Mouse (Mus musculus): ENCODE results near the gene Gadd45gip1. TPM values are rescaled to one million over a fixed set of nuclear protein-coding genes. Genes with fewer than 3 reads are reported as not detected.
"Not testable (repeated sequence)": the region's sequence is repeated elsewhere in the genome, so short reads cannot be mapped to it uniquely, and the experiment has no call there.

Gadd45gip1 gene
- total RNA-seq, 2 experiments from 2014 or later: 63.3 to 70.5 TPM

DNA sequence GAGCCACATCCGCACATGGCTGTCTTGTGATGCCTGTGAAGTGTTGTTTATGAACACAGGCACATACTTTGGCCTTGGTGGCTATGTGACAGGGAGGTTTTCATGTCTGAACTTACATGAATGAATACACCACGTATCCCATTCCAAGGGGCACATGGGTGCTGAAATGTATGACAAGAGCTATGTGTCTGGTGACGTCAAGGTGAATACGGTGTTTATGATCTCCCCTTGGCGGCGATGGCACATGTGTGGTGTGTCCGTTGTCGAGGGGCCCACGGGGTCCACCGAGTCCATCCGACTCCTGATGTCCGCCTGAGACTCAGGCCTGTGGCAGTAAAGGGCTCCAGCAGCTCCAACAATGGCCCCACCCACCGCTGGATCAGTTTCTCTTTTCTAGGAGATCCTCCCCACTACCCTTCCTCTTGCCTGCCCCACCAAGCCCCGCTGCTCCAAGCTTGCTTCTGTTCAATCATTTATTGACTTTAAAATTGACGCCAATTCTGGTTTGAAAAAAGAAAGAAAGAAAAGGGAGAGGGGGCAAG is 34.0 kb upstream of the Gadd45gip1 start:
- no peak for DNase-seq

DNA sequence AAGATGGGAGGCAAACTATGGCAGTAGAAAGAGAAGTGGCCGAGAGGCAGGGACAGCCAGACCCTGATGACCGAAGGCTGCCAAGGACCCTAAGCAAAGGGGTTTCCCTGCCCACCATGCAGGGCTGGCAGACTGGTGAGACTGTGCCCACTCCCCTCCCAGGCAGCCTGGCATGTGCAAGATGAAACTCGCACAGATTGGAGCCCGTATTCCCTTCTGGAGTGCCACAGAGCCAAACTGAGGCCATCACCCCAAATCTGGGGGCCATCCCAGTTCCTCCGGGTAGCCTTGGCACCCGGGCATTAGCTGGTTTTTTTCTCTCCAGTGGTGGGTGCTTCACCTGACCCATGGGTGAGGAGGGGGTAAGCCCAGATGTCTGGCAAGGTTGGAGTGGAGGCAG is 33.4 kb upstream of the Gadd45gip1 start:
- no peak for DNase-seq

DNA sequence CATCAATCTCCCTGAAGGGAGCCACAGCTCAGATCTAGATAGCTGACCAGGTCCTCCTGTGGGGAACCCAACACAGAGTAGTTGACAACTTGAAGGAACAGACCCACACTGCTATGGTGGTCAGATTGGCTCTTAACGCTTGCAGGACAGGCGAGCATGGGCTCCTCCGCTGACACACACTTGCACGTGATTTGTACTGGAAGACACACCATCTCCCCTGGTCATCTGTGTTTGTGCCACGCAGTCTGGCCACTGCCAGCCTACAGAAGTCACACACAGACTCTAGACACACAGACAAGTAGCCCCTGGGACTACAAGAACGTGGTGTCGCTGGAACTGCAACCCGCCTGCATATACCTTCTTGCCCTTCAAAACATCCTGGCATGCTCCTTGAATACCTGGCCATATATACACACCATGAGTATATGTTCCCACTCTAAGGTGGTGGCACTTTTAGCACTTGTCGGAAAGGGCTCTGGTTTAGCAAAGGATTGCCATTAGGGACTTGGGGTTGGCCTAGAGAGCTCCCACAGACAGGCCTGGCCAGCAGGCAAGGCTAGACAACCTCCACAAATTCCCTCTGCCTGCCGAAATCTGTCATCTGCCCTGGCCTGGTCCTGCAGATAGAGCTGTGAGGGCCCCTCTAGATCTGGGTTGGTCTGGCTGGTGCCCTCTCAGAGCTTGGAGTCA is 32.7 kb upstream of the Gadd45gip1 start:
- no peak for DNase-seq

DNA sequence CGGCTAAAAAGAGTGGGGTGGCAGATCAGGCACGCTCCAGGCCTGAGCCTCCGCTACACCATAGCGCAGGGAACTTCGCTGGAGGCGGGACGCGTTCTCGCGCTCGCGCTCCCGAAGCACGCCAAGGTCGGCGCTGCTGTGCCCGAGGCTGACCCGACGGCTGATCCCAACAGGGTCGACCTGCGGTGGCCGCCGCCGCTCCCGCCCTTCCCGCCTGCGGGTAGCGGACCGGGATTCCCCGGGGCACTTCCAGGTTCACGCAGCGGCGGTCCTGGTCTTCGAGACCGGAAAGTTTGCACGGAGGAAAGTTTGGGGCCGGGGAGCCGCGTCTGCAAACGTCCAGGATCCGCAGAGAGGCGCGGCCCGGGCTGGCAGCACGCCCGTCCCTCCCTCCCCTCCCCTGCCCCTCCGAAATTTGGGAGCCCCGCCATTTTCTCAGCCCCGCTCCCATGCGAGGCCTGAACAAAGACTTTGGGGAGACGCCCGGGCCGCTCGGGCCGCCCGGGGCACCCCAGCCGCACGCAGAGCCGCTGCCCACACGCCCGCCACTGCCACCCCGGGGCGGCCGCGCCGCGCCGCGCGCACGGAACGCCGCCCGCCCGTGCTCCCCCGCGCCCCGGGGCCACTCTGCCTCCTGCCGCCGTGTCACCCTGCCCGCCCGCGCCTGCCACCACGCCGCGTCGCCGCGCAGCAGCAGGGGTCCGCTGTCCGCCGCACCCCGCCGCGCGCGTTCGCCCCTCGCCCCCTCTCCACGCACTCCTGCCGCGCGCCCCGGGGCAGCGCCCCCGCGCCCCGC is 32.0 kb upstream of the Gadd45gip1 start:
- DNase-seq: peak; percentile 75 to 85

DNA sequence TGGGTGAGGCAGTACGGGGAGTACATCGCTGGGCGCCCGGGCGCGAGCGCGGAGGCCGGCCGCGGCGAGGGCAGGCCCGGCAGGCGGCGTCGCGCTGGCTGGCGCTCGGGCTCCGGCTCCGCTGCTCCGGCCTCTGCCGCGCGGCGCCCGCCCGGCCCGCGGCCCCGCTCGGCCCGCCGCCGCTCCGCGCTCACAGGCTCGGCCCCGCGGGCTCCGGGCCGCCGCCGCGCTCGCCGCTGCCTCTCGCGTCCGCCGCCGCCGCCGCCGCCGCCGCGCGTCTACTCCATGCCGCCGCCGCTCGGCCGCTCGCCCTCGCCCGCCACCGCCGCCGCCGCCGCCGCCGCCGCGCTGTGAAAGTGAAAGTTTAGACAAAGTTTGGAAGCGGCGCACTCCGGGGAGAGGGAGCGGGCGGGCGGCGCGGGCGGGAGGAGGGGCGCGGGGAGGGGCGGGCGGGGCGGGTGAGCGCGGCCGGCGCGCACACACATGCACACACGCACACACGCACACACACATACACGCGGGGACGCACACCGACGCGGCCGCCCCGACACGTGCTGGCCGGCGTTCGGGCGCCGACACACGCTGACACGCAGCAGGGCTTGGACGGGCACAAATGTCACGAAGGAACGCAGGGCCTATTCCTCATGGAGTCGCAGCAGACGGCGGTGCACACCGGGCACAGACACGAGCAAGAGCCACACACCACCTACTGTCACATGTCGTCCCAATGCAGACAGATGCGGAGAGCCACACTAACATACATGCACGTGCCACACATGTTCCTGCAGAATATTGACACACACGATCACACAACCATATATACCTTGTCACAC is 31.1 kb upstream of the Gadd45gip1 start, which contains the start of gene Nfix:
Gene Nfix (minus strand): TSS at position 346 of the 833 bp plus-strand sequence.
- DNase-seq: peak; percentile 85 to 87

DNA sequence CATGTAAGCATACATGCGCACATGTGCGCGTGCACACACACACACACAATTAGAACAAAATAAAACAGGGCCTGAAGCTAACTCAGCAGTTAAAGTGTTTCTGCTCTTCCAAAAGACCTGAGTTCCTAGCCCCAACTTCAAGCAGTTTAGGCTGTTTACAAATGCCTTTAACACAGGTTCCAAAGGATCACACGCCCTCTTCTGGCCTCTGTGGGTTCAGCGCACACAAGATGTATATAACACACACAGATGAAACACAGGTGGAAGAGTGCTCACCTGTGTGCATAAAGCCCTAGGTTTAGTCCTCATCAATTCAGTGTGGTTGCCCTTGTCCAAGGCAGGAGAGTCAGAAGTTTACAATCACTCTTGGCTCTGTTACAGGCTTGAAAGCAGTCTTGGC is 25.3 kb upstream of the Gadd45gip1 start:
- DNase-seq: no peak

DNA sequence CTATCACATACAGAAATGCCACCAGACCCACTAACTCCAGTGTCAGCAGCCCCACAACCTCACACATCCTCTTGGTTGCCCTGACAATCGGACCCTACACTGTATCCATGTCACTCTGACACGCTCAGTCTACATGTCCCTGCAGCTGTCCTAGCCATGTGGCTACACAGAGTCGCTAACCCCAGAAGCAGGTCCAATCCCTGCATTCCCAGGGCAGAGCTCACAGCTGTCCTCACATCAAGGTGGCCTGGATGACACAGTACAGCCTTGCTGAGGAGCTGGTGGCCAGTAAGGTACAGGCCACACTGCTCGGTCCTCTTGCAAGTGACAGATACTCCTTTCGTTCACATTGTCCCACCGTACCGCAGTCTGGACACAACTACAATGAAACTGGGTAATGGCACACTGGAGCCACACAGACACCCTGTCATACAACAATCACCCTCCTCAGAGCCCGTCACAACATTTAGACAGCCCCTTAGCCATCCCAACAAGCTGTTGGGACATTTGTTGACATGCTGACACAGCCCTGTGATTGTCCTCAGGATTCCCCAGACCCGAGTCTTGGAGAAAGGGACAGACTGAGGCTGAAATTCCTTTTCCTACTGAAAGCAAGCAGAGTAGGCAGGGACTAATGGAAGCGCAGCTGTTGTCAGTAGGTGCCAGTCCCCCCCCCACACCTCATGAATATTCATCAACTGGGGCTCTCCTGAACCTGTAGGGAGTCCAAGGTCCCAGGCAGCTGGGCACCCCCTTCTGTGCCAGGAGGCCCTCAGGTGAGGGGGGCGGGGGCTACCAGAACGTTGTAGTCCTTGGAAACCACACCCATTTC is 22.0 kb upstream of the Gadd45gip1 start:
- no peak for DNase-seq

DNA sequence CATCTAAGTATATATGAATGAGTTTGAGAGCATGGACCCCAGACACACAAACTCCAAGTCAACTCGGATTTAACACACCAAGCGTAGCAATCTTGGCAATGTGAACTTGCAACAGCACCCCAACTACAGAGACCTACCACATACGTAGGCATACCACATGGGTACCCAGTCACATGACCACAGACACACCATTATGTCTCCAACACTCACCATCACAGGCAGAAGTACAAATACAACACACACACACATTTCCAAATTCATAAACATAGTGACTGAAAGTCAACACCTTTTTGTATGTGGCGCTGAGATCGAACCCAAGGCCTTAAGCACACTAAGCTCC is 21.4 kb upstream of the Gadd45gip1 start:
- DNase-seq: no peak

DNA sequence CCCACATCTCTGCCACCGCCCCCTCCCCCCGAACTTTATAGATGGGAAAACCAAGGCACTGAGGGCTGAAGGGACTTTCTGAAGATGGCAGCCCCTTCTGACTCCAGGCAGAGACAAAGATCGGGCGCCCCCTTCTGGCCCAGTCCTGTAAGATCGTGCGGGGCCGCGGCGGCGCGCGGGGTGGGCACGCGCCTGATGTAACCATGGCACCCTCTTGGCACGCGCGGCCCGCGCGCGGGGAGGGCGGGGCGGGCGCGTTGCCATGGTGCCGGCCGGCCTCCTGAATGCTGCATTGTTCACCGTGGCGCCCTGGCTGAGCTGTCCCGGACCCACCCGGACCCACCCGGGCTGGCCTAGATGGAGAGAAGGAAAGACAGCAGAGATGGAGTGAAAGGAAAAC is 20.4 kb upstream of the Gadd45gip1 start:
- DNase-seq: peak; percentile 94 to 96

DNA sequence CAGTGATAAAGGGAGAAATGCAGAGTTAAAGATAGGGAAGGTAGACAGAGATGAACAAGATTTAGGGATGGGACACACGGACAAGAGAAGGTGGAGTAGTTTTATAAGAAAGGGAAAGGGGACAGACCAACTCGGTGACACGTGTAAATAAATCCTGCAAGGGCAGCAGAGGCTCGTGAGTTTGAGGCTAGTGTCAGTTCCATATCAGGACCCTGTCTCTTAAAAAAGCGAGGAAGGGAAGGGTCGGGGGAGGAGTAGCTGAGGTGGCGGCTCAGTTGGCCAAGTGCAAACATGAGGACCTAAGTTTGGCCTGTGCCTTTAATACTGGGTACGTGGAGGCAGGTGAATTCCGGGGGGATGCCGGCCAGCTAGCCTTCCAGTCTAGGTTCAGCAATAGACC is 20.0 kb upstream of the Gadd45gip1 start:
- no peak for DNase-seq

DNA sequence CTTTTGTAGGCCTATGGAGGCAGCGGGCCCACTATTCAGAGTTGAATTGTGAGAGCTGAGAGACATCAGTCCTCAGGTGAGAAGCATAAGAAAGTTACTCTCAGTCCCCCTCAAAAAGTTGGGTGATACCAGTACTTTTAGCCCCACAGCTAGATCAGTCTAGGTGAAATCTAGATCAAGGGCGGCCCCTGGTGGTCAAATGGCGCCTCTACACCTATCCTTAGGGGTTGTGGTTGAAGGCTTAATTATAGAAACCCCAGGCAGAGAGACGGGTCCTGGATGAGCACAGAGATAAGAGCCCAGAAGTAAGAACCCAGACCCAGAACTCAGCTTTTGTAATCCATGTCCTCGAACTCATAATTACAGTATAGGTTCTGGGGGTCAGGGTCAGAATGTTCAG is 18.3 kb upstream of the Gadd45gip1 start:
- DNase-seq: peak; percentile 84 to 86

DNA sequence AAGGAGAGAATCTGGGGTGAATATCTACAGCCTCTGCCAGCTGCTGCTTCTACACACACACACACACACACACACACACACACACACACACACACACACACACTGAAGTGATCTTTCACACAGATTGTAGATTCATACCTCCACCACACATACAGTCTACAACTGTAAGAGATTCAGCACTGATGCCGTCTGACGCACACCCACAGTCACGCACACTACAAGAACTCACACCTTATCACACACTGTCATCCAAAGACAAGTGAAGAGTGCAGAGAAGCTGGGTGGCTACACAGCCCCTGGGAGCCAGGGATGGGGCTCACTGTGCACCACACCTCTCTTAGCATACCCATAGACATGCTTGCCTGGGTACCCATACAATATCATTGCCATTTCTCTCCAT is 17.5 kb upstream of the Gadd45gip1 start:
- no peak for DNase-seq

DNA sequence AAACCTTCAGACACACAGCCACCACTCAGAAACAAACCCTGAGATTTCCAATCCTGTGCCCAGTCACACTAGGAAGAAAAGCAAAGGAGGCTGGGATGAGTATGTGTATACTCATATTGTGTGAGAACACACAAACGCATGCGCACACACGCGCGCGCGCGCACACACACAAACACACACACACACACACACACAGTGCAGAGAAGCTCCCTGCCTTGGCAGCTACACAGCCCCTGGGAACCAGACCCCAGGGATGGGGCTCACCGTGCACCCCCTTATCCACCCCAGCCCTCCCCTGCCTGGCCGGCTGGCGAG is 17.1 kb upstream of the Gadd45gip1 start:
- DNase-seq: no peak

DNA sequence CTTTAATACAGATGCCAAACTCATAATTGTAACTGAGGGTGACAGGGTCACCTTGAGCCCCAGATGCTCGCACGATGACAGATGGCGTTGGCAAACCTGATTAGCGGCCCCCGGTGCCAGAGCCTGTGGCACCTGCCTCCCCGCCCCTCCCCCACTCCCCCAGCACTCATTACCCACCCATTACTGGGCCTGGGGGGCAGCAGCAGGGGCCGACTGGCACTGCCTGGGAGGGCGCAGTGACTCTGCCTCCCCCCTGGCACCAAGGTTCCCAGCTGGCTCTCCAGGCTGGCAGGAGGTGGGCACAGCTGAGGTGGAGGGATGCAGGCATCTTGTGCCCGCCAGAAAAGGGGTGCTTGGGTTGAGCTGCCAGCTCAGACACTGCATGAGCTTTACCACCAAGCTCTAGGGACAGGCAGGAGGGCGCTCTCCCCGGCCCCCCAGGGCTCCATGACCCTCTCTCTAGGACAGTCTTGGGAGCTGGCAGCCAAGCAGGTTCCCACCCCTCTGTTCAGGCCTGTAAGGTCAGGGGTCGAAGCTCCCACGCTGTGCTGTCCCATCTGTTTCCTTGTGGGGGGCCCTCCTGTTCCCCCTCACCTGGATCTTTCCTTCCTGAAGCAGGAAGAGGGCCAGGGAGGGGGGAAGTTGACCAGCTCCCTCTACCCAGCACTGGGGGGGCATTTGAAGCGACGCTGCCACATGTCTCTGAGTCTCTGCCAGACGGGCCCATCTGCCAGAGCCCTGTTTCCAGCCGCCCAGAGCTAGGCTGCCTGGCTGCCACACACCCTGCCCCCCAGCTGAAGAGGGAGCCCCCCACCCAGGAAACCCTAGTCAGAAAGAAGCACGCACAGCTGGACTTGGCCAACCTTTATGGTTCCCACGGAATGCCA is 16.5 kb upstream of the Gadd45gip1 start:
- DNase-seq: no peak

DNA sequence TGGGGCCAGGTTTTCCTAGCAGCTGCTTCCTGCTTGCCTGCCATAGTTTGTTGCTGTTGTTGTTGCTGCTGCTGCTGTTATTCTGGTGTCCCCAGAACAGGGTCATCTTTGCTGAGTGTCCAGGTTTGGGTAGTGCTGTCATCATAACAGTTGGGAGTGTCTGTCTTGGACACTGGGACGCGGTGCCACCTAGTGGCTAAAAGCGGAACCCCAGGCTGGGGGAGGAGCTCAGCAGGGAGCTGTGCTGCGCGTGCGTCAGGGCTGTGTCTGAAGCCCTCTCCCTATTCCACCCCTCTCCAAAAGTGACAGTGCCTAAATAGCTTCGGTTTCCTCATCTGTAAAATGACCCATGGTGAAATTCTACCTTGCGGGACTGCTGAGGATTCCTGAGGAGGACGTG is 15.8 kb upstream of the Gadd45gip1 start:
- DNase-seq: peak; percentile 95 to 96

DNA sequence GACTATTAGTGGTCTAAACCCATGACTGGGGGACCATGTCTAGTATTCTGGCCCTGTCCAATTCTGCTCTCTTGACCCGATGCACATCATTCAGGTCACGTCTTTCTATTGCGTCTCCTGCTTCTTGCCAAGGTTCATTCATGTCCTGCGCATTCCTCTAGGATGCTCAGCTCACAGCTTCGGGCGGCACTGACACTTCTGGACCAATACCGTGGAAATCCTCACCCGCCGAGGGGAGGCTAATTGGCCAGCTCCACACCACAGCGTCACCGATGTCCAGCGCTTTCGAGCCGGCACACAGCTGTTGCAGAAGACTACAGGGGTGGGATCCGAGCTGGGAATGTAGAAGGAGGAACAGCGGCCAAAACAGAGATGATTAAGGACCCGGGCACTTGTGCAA is 15.2 kb upstream of the Gadd45gip1 start:
- DNase-seq: no peak

DNA sequence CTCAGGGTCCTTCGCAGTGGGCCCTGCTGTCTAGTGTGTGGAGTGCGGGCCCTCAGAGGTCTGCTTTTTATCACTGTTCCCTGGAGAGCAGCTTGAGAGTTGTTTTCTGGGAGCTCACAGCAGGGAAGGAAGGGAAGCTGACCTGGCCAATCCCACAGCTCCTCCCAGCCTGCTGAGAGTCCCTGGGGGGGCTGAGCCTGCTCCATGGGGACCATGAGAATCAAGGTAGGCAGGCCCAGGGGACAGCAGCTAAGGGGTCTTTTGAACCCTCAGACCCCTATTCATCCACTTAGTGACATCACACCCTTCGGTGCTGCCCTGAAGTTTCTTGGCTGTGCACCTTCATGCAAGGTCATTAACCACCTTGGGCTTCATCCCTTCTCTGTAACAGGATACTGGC is 8.6 kb upstream of the Gadd45gip1 start, which contains the start of gene Dand5:
Gene Dand5 (minus strand): TSS at position 101 of the 400 bp plus-strand sequence.
- DNase-seq: no peak

DNA sequence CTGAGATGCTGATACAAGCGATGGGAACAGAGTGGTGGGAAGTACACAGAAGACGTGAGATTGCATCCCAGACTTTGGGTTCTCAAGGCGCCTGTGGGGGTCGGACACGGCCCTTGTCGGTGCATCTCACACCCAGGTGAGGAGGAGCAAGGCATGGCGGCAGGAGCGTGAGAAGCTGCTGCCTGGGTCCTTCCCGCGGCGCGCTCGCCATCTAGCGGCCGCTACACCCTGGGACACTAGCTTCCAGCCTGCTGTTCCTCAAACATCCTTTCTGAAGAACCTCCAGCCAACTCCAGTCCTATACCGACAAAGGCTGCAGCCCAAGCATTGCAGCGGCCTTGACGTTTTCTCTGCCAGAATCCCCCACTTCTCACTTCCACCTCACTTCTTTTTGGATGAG is 7.7 kb upstream of the Gadd45gip1 start:
- DNase-seq: peak; percentile 65 to 78

DNA sequence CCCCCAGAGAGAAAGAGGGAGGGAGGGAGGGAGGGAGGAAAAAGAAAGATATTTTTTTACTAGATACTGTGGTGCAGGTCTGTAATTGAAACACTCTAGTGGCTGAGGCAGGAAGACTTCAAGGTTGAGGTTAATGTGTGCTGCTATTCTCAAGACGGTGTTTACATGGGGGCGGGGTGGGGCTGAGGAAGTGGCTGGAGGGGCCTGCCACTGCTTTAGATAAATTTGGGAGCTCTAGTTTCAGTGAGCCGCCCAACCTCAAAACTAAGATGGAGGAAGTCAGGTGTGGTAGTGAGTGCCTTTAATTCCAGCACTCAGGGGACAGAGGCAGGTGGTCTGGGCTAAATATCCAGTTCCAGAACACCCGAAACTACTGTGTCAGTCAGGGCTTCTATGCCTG is 5.7 kb upstream of the Gadd45gip1 start:
- no peak for DNase-seq

DNA sequence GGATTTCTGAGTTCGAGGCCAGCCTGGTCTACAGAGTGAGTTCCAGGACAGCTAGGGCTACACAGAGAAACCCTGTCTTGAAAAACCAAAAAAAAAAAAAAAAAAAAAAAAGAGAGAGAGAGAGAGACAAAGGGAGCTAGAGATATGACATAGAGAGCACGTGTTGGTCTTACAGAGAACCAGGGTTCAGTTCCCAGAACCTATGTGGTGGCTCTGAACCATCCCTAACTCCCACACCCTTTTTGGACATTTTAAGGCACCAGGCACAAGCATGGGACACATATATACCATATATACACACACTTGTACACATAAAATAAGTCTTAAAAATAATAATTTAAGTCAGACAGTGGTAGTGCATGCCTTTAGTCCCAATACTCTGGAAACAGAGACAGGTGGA is 4.8 kb upstream of the Gadd45gip1 start:
- not testable (repeated sequence) for DNase-seq

Data from adrenal gland, postnatal 36 days (tissue).